11 mouse cellular contexts compared by ENCODE assay signal in the genomic region with DNA sequence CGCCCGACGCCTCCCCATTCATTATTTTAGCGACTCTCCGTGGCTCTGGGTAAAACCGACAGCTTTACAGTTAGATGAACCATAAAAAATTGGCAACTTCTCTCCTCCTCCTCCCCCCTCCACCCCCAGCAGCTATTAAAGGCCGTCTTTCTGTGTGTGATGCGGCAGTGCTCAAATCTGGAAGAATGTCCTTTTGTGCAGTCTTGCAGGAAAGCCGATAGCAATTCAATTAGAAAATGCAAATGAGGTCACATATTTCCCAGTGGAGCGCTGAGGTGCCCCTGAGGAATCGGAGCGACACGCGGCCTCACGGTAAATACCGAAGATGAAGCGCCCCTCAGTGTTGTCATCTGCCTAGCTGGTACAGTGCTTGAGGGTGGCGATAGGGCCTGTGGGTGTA.
DNase-seq lines count a peak whose midpoint lies in the region; ATAC-seq and TF ChIP-seq lines count a peak whose summit lies in the region.
"Had no signal": no experiment of that assay in that cellular context is flagged by ENCODE, and none has a peak within 500 bp of the region (broad histone marks: within the 10 kb centered on the region; RNA-seq: fewer than 3 reads in every experiment).

No protein-coding gene starts in this region.

- WGBS in forebrain, embryonic 13.5 days = 5% methylated on average over 18 of the region's 18 CpGs
- 40% methylated on average over 18 of the region's 18 CpGs for WGBS in midbrain, embryonic 10.5 days
- WGBS in intestine, postnatal 0 days = 80% methylated on average over 18 of the region's 18 CpGs

- H3K4me3 ChIP-seq in layer of hippocampus, adult 2 months = peak overlapping the region; percentile 15; the same call in 1 of the 2 replicates
- no peak overlapping the region for H3K4me3 ChIP-seq in forebrain, embryonic 13.5 days
- H3K4me3 ChIP-seq in midbrain, embryonic 10.5 days = no peak overlapping the region
- H3K4me3 ChIP-seq in intestine, postnatal 0 days (ENCODE audit: low read depth, low read length) = no peak overlapping the region
- H3K4me3 ChIP-seq: embryonic facial prominence, embryonic 12.5 days; megakaryocyte, embryonic 14.5 days had no signal

- no peaks in the 10 kb centered on the region for H3K36me3 ChIP-seq in forebrain, embryonic 13.5 days (ENCODE audit: poor library complexity, severe bottlenecking)
- H3K36me3 ChIP-seq in midbrain, embryonic 10.5 days = no peaks in the 10 kb centered on the region
- no peaks in the 10 kb centered on the region for H3K36me3 ChIP-seq in intestine, postnatal 0 days (ENCODE audit: control insufficient read depth, insufficient read depth)
- H3K36me3 ChIP-seq: embryonic facial prominence, embryonic 12.5 days had no signal

- no peaks in the 10 kb centered on the region for H3K9me3 ChIP-seq in forebrain, embryonic 13.5 days (replicated peaks)
- no peaks in the 10 kb centered on the region for H3K9me3 ChIP-seq in midbrain, embryonic 10.5 days (replicated peaks)
- no peaks in the 10 kb centered on the region for H3K9me3 ChIP-seq in intestine, postnatal 0 days (ENCODE audit: control insufficient read depth)
- H3K9me3 ChIP-seq: embryonic facial prominence, embryonic 12.5 days; megakaryocyte, embryonic 14.5 days had no signal

- H3K27me3 ChIP-seq in forebrain, embryonic 13.5 days = no peaks in the 10 kb centered on the region
- H3K27me3 ChIP-seq in midbrain, embryonic 10.5 days (ENCODE audit: low read depth, poor library complexity, severe bottlenecking) = no peaks in the 10 kb centered on the region
- H3K27me3 ChIP-seq in intestine, postnatal 0 days (replicated peaks; ENCODE audit: control insufficient read depth, insufficient read depth, low read length) = no peaks in the 10 kb centered on the region
- H3K27me3 ChIP-seq: embryonic facial prominence, embryonic 12.5 days; megakaryocyte, embryonic 14.5 days had no signal

- DNase-seq in layer of hippocampus, adult 2 months (ENCODE audit: low spot score in 2 of 2) = no peak
- no peak for DNase-seq in layer of hippocampus, adult 8-10 months (ENCODE audit: low spot score in 2 of 2)
- peak; percentile 35 for DNase-seq in midbrain, embryonic 10.5 days (ENCODE audit: low spot score)
- peak; percentile 46 for DNase-seq in telencephalon, adult 2 months (ENCODE audit: low read depth, low spot score)
- no peak for DNase-seq in natural killer cell, adult 2 months (ENCODE audit: low spot score in 2 of 2)
- DNase-seq: heart, postnatal 10 days; kidney, postnatal 4 days had no signal

- peak; percentile 80 for ATAC-seq in forebrain, embryonic 13.5 days
- ATAC-seq in intestine, postnatal 0 days = no peak

- peak overlapping the region; percentile 39 for H3K4me2 ChIP-seq in forebrain, embryonic 13.5 days
- H3K4me2 ChIP-seq in intestine, postnatal 0 days (replicated peaks; ENCODE audit: low read depth) = no peak overlapping the region
- H3K4me2 ChIP-seq: embryonic facial prominence, embryonic 12.5 days had no signal

- TF ChIP-seq CTCF in layer of hippocampus, adult 2 months (conservative IDR thresholded peaks at IDR 0.05) = no peak
- no peak for TF ChIP-seq CTCF in intestine, postnatal 0 days (IDR thresholded peaks at IDR 0.05; ENCODE audit: low read depth)

- H3K4me1 ChIP-seq in forebrain, embryonic 13.5 days = peaks cover 43% of the 10 kb centered on the region
- peaks cover 29% of the 10 kb centered on the region for H3K4me1 ChIP-seq in midbrain, embryonic 10.5 days
- H3K4me1 ChIP-seq in intestine, postnatal 0 days (replicated peaks; ENCODE audit: control insufficient read depth, insufficient read depth, low read length) = no peaks in the 10 kb centered on the region
- H3K4me1 ChIP-seq: megakaryocyte, embryonic 14.5 days had no signal

- no peak overlapping the region for H3K9ac ChIP-seq in forebrain, embryonic 13.5 days
- no peak overlapping the region for H3K9ac ChIP-seq in intestine, postnatal 0 days (ENCODE audit: low read depth, low read length)
- H3K9ac ChIP-seq: embryonic facial prominence, embryonic 12.5 days had no signal

- H3K27ac ChIP-seq in layer of hippocampus, adult 2 months = no peak overlapping the region
- H3K27ac ChIP-seq in forebrain, embryonic 13.5 days = peak overlapping the region; percentile 55
- peak overlapping the region; percentile 82 for H3K27ac ChIP-seq in midbrain, embryonic 10.5 days (replicated peaks)
- H3K27ac ChIP-seq in intestine, postnatal 0 days (ENCODE audit: low read depth, low read length) = no peak overlapping the region
- H3K27ac ChIP-seq: embryonic facial prominence, embryonic 12.5 days had no signal

Comparison
In these comparisons a context has a peak if more than half of its experiments do, and no peak if none do; other contexts are left out.
1. DNase-seq: peak in midbrain, embryonic 10.5 days (single experiment) and telencephalon, adult 2 months (single experiment); none in layer of hippocampus, adult 2 months (0 of 2), layer of hippocampus, adult 8-10 months (0 of 2) and natural killer cell, adult 2 months (0 of 2).
2. H3K27ac ChIP-seq: peak in forebrain, embryonic 13.5 days (single experiment) and midbrain, embryonic 10.5 days (single experiment); none in layer of hippocampus, adult 2 months (single experiment) and intestine, postnatal 0 days (single experiment).